8 mouse cellular contexts compared by ENCODE assay signal in genomic region chr7:99648623-99649022, GRCm38 (mm10). TPM values are rescaled to one million over a fixed set of nuclear protein-coding genes. Genes with fewer than 3 reads are reported as not detected.
DNase-seq lines count a peak whose midpoint lies in the region; ATAC-seq lines count a peak whose summit lies in the region.

No protein-coding gene starts in this region.

- H3K27me3 ChIP-seq in heart, embryonic 12.5 days (replicated peaks) = peaks cover 7% of the 10 kb centered on the region; the same call in 1 of the 2 replicates

- no peak for ATAC-seq in heart, embryonic 12.5 days (ENCODE audit: insufficient number of reproducible peaks, low FRiP score)
- ATAC-seq in megakaryocyte progenitor cell, adult 5-6 weeks (replicated peaks; ENCODE audit: poor library complexity) = peak; percentile 69

- intact Hi-C loops in heart, postnatal 14 days (cut with DNase I) = no loop called here

- peak; percentile 80 to 86 for DNase-seq in heart, adult 18-20 months
- DNase-seq in 416B (ENCODE audit: low read depth) = peak; percentile 38
- peak; percentile 49 for DNase-seq in brain, adult 2 months (ENCODE audit: low read depth, low spot score)
- DNase-seq in heart, postnatal 14 days = peak; percentile 75 to 85
- DNase-seq in left cerebral cortex, adult 18-20 months (ENCODE audit: low spot score in 2 of 2) = no peak
- no peak for DNase-seq in right cerebral cortex, postnatal 14 days

- no peaks in the 10 kb centered on the region for H3K9me3 ChIP-seq in heart, embryonic 12.5 days (replicated peaks)

- no peaks in the 10 kb centered on the region for H3K36me3 ChIP-seq in heart, embryonic 12.5 days

- no peak overlapping the region for H3K27ac ChIP-seq in heart, embryonic 12.5 days (ENCODE audit: poor library complexity, severe bottlenecking)

- H3K9ac ChIP-seq in heart, embryonic 12.5 days = no peak overlapping the region

- H3K4me1 ChIP-seq in heart, embryonic 12.5 days (replicated peaks) = no peaks in the 10 kb centered on the region

- H3K4me2 ChIP-seq in heart, embryonic 12.5 days = no peak overlapping the region

- no peak overlapping the region for H3K4me3 ChIP-seq in heart, embryonic 12.5 days

- WGBS in heart, embryonic 12.5 days = 1% methylated on average over 6 of the region's 6 CpGs

RNA-seq across cellular contexts. Expression of gene Tpbgl, which starts 21.7 kb away (rescaled TPM):
- total RNA-seq in heart, adult 18-20 months (2021) = 1 to 10 TPM; 2.3 to 3.2 TPM
- polyA plus RNA-seq in heart, embryonic 12.5 days (2016; fragmentation: Nextera tagmentation; extraction: Ambion mirVana) = 1.3 and 1.5 TPM in 2 replicates
- total RNA-seq in heart, postnatal 14 days (2021) = 1 to 10 TPM; 2.6 to 3.3 TPM
- total RNA-seq in megakaryocyte progenitor cell, adult 5-6 weeks (2015) = 0.07 TPM in 1 of 2 replicates, not detected in the other
- total RNA-seq in megakaryocyte progenitor cell, adult 5-6 weeks (2017) = not detected in 2 replicates
- 1 to 10 TPM; 3.8 to 4.8 TPM for total RNA-seq in left cerebral cortex, adult 18-20 months (2021)

Comparison
In these comparisons a context has a peak if more than half of its experiments do, and no peak if none do; other contexts are left out.
1. DNase-seq: peak in heart, adult 18-20 months (2 of 2), 416B (single experiment), brain, adult 2 months (single experiment) and heart, postnatal 14 days (2 of 2); none in left cerebral cortex, adult 18-20 months (0 of 2) and right cerebral cortex, postnatal 14 days (single experiment).